Mouse (Mus musculus): ENCODE results near the gene Stk32c. TPM values are rescaled to one million over a fixed set of nuclear protein-coding genes. Genes with fewer than 3 reads are reported as not detected.

The Stk32c gene
- polyA plus RNA-seq, 1 experiment from 2014 or later, result not detected

DNA sequence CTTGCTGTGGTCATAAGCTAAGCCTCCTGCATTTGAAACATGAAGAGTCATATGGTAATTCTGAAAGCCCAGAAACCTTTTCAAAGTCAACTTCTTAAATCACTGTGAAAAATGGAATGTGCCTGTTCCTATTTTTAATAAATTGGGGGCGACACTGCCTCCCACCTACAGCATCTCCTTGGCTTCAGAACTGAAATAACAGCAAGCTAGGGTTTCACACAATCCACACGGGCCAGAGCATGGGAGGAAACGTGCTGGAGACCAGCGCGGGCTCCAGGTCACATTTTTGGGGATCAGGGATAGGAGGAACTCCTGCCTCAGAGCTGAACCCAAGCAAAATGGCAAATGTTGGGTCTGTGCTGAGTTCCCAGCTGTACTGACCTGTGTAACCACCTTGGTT is 33.8 kb downstream of the Stk32c start:
- no peaks in the 10 kb centered on the region for H3K9me3 ChIP-seq (replicated peaks; ENCODE audit: control insufficient read depth, low read length)
- WGBS (ENCODE audit: insufficient replicate concordance), result 66% methylated on average over 5 of the region's 5 CpGs
- no peaks in the 10 kb centered on the region for H3K36me3 ChIP-seq (ENCODE audit: control insufficient read depth, insufficient read depth)
- H3K27me3 ChIP-seq (ENCODE audit: control insufficient read depth, insufficient read depth, low read depth, low read length), result no peaks in the 10 kb centered on the region
- H3K4me1 ChIP-seq (ENCODE audit: control insufficient read depth, low read depth, low read length), result no peaks in the 10 kb centered on the region
- H3K9ac ChIP-seq (ENCODE audit: low read depth, low read length), result no peak overlapping the region
- no peak overlapping the region for H3K27ac ChIP-seq (ENCODE audit: low read length)
- H3K4me2 ChIP-seq (ENCODE audit: low read depth, low read length), result no peak overlapping the region
- no peak for ATAC-seq (ENCODE audit: low read depth)
- H3K4me3 ChIP-seq (ENCODE audit: low read depth, low read length), result no peak overlapping the region

DNA sequence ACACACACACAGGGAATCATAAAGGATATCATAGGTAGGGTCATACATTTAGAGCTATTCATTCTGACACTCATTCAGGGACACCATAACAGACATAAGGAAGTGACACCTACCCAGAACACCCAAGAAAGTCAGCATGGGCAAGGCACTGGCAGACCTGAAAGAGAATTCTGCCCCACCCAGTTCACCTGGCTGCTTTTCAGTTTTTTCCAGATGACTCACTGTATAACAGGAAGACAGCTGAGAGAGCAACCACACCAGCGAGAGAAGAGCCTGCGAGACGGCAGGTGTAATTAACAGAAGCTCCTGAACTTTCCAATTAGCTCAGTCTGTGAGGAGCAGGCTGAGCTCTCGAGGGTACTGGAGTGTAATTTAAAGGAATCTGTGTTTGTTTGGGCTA is 44.0 kb downstream of the Stk32c start:
- no peaks in the 10 kb centered on the region for H3K4me1 ChIP-seq (ENCODE audit: control insufficient read depth, low read depth, low read length)

GRCm38 (mm10) chr7:139164410-139164809 is 48.7 kb downstream of the Stk32c start:
- 45% methylated on average over 5 of the region's 5 CpGs for WGBS (ENCODE audit: insufficient replicate concordance)

More for the DNA sequence above, 44.0 kb downstream of the Stk32c start:
- no peak for ATAC-seq (ENCODE audit: low read depth)
- Histone ChIP-seq H3K9ac (ENCODE audit: low read depth, low read length) (no peak overlapping the region), H3K9me3 (replicated peaks; ENCODE audit: control insufficient read depth, low read length) (no peaks in the 10 kb centered on the region), H3K27ac (ENCODE audit: low read length) (no peak overlapping the region), H3K4me2 (ENCODE audit: low read depth, low read length) (no peak overlapping the region), H3K36me3 (ENCODE audit: control insufficient read depth, insufficient read depth) (no peaks in the 10 kb centered on the region), H3K27me3 (ENCODE audit: control insufficient read depth, insufficient read depth, low read depth, low read length) (no peaks in the 10 kb centered on the region), H3K4me3 (ENCODE audit: low read depth, low read length) (no peak overlapping the region)
- WGBS (ENCODE audit: insufficient replicate concordance), result 38% methylated on average over 4 of the region's 4 CpGs

DNA sequence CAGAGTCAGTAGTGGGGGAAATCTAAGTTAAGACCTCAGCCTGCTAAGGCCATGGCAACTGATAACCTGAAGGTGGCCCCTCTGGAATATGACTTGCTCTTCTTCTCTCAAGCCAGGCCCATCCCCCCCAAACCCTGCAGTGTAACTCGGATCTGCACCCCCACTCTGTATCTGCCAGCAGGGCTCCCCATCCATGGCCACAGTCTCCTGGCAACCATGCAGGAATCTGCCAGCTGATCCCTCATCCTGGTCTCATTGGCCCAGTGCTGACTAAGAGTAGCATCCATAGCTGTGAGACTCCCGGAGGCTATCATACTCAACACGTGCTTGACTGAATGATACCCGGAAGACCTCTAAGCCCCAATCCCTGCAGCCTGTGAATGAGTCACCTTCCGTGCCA is 54.2 kb downstream of the Stk32c start:
- 55% methylated on average over 5 of the region's 5 CpGs for WGBS (ENCODE audit: insufficient replicate concordance)
- Histone ChIP-seq H3K4me2 (ENCODE audit: low read depth, low read length) (no peak overlapping the region), H3K36me3 (ENCODE audit: control insufficient read depth, insufficient read depth) (no peaks in the 10 kb centered on the region), H3K4me1 (ENCODE audit: control insufficient read depth, low read depth, low read length) (no peaks in the 10 kb centered on the region), H3K27me3 (ENCODE audit: control insufficient read depth, insufficient read depth, low read depth, low read length) (no peaks in the 10 kb centered on the region), H3K9me3 (replicated peaks; ENCODE audit: control insufficient read depth, low read length) (no peaks in the 10 kb centered on the region), H3K4me3 (ENCODE audit: low read depth, low read length) (no peak overlapping the region), H3K27ac (ENCODE audit: low read length) (no peak overlapping the region), H3K9ac (ENCODE audit: low read depth, low read length) (no peak overlapping the region)
- no peak for ATAC-seq (ENCODE audit: low read depth)

More at GRCm38 (mm10) chr7:139164410-139164809, 48.7 kb downstream of the Stk32c start:
- no peaks in the 10 kb centered on the region for H3K36me3 ChIP-seq (ENCODE audit: control insufficient read depth, insufficient read depth)
- no peak overlapping the region for H3K4me2 ChIP-seq (ENCODE audit: low read depth, low read length)
- ATAC-seq (ENCODE audit: low read depth), result no peak
- no peak overlapping the region for H3K27ac ChIP-seq (ENCODE audit: low read length)
- no peak overlapping the region for H3K4me3 ChIP-seq (ENCODE audit: low read depth, low read length)
- no peak overlapping the region for H3K9ac ChIP-seq (ENCODE audit: low read depth, low read length)
- H3K27me3 ChIP-seq (ENCODE audit: control insufficient read depth, insufficient read depth, low read depth, low read length), result no peaks in the 10 kb centered on the region
- H3K9me3 ChIP-seq (replicated peaks; ENCODE audit: control insufficient read depth, low read length), result no peaks in the 10 kb centered on the region
- H3K4me1 ChIP-seq (ENCODE audit: control insufficient read depth, low read depth, low read length), result no peaks in the 10 kb centered on the region

DNA sequence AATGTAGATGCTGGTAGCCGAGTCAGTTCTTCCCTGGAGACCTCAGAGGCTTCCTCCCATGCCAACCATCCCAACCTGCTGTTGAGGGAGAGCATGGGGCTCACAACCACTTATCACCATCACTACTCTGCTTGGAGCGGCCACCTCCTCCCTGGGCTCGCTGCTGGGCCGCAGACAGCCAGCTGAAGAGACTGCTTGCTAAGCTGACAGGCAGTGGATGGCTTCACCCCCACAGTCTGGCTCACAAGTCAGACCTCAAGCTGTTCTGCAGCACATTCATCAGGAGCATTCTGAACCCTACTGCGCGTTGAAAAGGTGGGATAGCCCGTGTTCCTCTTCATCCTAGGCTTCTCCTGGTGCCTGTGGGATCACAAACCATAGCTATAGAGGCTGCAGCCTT is 54.6 kb downstream of the Stk32c start:
- no peak overlapping the region for H3K9ac ChIP-seq (ENCODE audit: low read depth, low read length)

DNA sequence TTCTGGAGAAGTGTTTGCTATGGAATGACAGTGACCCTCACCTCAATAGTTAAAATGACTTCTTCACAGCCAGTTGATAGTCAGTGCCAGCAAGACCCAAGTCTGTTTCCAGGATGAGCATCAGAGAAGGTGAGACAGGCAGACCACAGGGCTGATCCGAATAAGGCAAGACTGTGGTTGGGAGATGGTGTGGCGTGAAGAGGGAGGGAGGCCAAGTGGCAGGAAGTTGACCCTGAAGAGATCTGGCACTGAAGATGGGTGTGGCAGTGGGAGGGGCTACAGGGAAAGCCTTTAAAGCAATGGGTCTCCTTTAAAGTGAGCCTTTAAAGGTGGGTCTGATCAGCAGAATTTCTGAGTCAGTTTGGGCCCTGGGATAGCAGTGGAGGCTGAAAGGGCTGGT is 55.6 kb downstream of the Stk32c start:
- Histone ChIP-seq H3K4me1 (ENCODE audit: control insufficient read depth, low read depth, low read length) (no peaks in the 10 kb centered on the region), H3K4me3 (ENCODE audit: low read depth, low read length) (no peak overlapping the region), H3K4me2 (ENCODE audit: low read depth, low read length) (no peak overlapping the region), H3K36me3 (ENCODE audit: control insufficient read depth, insufficient read depth) (no peaks in the 10 kb centered on the region), H3K9me3 (replicated peaks; ENCODE audit: control insufficient read depth, low read length) (no peaks in the 10 kb centered on the region), H3K27me3 (ENCODE audit: control insufficient read depth, insufficient read depth, low read depth, low read length) (no peaks in the 10 kb centered on the region), H3K27ac (ENCODE audit: low read length) (no peak overlapping the region), H3K9ac (ENCODE audit: low read depth, low read length) (no peak overlapping the region)
- no peak for ATAC-seq (ENCODE audit: low read depth)
- WGBS (ENCODE audit: insufficient replicate concordance), result 13% methylated on average over 2 of the region's 2 CpGs

More for the DNA sequence above, 54.6 kb downstream of the Stk32c start:
- H3K4me1 ChIP-seq (ENCODE audit: control insufficient read depth, low read depth, low read length), result no peaks in the 10 kb centered on the region
- no peak overlapping the region for H3K4me2 ChIP-seq (ENCODE audit: low read depth, low read length)
- no peaks in the 10 kb centered on the region for H3K27me3 ChIP-seq (ENCODE audit: control insufficient read depth, insufficient read depth, low read depth, low read length)
- ATAC-seq (ENCODE audit: low read depth), result no peak
- H3K9me3 ChIP-seq (replicated peaks; ENCODE audit: control insufficient read depth, low read length), result no peaks in the 10 kb centered on the region
- no peaks in the 10 kb centered on the region for H3K36me3 ChIP-seq (ENCODE audit: control insufficient read depth, insufficient read depth)
- 48% methylated on average over 7 of the region's 7 CpGs for WGBS (ENCODE audit: insufficient replicate concordance)
- H3K4me3 ChIP-seq (ENCODE audit: low read depth, low read length), result no peak overlapping the region
- H3K27ac ChIP-seq (ENCODE audit: low read length), result no peak overlapping the region

DNA sequence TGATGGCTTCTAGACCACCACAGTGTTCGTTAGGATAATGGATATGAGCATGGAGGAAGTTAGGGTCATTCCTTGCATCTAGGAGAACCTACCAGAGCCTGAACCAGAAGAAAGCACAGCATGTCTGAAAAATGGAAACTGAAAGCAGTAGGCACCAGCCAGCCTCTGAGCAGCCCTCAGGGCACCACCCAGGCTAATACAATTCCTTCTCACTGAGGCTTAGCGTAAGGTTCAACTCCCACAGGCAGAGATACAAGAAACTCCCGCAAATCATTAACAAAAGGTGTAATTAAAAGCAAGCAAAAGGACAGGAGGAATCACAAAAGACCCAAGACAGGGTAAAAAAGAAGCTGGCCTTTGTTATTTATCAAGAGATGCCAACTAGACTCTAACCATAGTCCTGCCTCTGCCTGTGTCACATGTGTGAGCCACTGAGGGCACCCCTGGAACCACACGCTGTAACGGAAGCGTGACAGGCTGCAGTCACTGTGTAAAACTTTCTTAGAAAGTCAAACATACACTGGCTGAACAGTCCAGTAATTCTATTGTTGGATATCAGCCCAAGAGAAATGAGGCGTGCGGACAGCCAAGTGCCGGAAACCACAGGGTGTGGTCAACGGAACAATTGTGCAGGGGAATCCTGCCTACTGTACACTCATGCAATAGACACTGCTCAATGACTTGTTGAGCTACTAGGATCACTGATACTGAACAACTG is 56.6 kb downstream of the Stk32c start:
- no peak overlapping the region for H3K9ac ChIP-seq (ENCODE audit: low read depth, low read length)
- no peaks in the 10 kb centered on the region for H3K9me3 ChIP-seq (replicated peaks; ENCODE audit: control insufficient read depth, low read length)
- H3K4me3 ChIP-seq (ENCODE audit: low read depth, low read length), result no peak overlapping the region
- H3K36me3 ChIP-seq (ENCODE audit: control insufficient read depth, insufficient read depth), result no peaks in the 10 kb centered on the region
- no peak overlapping the region for H3K27ac ChIP-seq (ENCODE audit: low read length)
- WGBS (ENCODE audit: insufficient replicate concordance), result 48% methylated on average over 10 of the region's 10 CpGs
- no peaks in the 10 kb centered on the region for H3K4me1 ChIP-seq (ENCODE audit: control insufficient read depth, low read depth, low read length)
- H3K4me2 ChIP-seq (ENCODE audit: low read depth, low read length), result no peak overlapping the region
- ATAC-seq (ENCODE audit: low read depth), result no peak
- no peaks in the 10 kb centered on the region for H3K27me3 ChIP-seq (ENCODE audit: control insufficient read depth, insufficient read depth, low read depth, low read length)

- Histone ChIP-seq H3K36me3 (ENCODE audit: control insufficient read depth, insufficient read depth) (no peaks in the 10 kb centered on the region), H3K4me3 (ENCODE audit: low read depth, low read length) (no peak overlapping the region)
- ATAC-seq (ENCODE audit: low read depth), result no peak
Observed at GRCm38 (mm10) chr7:139152927-139153326, 60.2 kb downstream of the Stk32c start.

GRCm38 (mm10) chr7:139151116-139151515 is 62.0 kb downstream of the Stk32c start:
- no peak for ATAC-seq (ENCODE audit: low read depth)
- Histone ChIP-seq H3K27ac (ENCODE audit: low read length) (no peak overlapping the region), H3K36me3 (ENCODE audit: control insufficient read depth, insufficient read depth) (no peaks in the 10 kb centered on the region), H3K4me3 (ENCODE audit: low read depth, low read length) (no peak overlapping the region), H3K9ac (ENCODE audit: low read depth, low read length) (no peak overlapping the region), H3K27me3 (ENCODE audit: control insufficient read depth, insufficient read depth, low read depth, low read length) (no peaks in the 10 kb centered on the region), H3K4me2 (ENCODE audit: low read depth, low read length) (no peak overlapping the region), H3K9me3 (replicated peaks; ENCODE audit: control insufficient read depth, low read length) (no peaks in the 10 kb centered on the region), H3K4me1 (ENCODE audit: control insufficient read depth, low read depth, low read length) (no peaks in the 10 kb centered on the region)
- 29% methylated on average over 10 of the region's 10 CpGs for WGBS (ENCODE audit: insufficient replicate concordance)

More at GRCm38 (mm10) chr7:139152927-139153326, 60.2 kb downstream of the Stk32c start:
- Histone ChIP-seq H3K9me3 (replicated peaks; ENCODE audit: control insufficient read depth, low read length) (no peaks in the 10 kb centered on the region), H3K4me1 (ENCODE audit: control insufficient read depth, low read depth, low read length) (no peaks in the 10 kb centered on the region), H3K27me3 (ENCODE audit: control insufficient read depth, insufficient read depth, low read depth, low read length) (no peaks in the 10 kb centered on the region), H3K9ac (ENCODE audit: low read depth, low read length) (no peak overlapping the region), H3K27ac (ENCODE audit: low read length) (no peak overlapping the region), H3K4me2 (ENCODE audit: low read depth, low read length) (no peak overlapping the region)
- WGBS (ENCODE audit: insufficient replicate concordance), result 44% methylated on average over 7 of the region's 7 CpGs
